Mouse (Mus musculus) fibroblast of lung, adult 2 months (primary cell): Measurements from ENCODE around the gene Gata2.

Experiments used
- DNase-seq: peaks from one replicate; pipeline ENCODE4 v3.0.0-alpha.2; 2011; ENCODE audit warnings: low read depth

Gata2 gene

GRCm38 (mm10) chr6:88194978-88195325, 1.3 kb downstream of the Gata2 start:
- no peak for DNase-seq

GRCm38 (mm10) chr6:88196054-88196732, 2.5 kb downstream of the Gata2 start:
- no peak for DNase-seq

DNA sequence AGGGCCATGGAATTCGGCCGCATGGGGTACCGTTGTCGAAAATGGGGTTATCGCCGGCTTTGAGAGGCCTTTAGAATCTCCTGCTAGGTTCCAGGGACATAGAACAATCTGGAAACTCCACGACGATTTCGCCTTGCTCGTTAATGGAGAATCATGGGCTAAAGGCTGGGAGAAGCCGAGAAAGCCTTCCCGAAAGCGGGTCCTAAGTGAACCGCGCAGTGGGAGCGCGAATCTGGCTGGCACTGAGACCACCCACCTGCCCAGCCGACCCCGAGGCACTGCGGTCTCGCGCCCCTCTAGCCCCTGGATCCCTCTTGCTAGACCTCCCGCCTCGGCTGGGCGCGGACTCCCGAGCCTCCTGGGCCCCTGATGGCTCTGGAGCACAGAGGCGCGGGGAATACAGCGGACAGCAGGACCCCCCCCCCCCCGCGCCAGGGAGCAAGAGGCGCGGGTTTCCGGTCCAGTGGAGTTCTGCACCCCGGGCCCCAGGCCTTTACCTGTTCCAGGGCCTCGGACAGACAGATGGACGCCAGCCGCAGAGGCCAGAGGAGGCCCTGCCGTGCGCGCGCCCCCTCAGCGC, 3.1 kb downstream of the Gata2 start:
- no peak for DNase-seq

GRCm38 (mm10) chr6:88197313-88198069, 3.8 kb downstream of the Gata2 start:
- DNase-seq: no peak

- peak; percentile 79 for DNase-seq
Observed at GRCm38 (mm10) chr6:88198070-88198940, 4.6 kb downstream of the Gata2 start.

DNA sequence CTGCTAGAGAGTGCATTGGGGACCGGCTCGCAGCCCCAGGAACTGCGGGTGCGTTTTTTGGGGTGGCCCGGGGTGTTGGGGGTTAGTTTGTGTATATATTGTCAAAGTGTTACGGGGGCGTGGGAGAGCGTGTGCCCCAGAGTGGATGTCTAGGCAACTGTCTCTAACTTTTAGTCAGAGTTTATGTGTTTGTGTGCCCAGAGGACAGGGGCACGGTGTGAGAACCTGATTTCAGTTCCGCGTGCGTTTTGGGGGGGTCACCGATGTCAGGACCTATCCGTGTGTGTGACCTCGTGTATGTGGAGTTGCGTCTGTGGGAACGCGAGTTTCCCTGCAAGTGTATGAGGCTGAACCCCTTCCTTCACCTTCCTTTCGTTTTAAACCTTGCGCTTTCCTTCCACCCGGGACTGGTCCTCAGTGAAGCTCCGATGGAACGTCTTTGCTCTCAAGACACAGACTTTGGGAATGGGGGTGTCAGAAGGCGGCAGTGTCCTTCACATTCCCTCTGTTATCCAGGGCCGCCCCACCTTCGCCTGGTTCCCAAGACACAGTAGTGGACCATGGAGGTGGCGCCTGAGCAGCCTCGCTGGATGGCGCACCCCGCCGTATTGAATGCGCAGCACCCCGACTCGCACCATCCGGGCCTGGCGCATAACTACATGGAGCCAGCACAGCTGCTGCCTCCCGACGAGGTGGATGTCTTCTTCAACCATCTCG, 5.5 kb downstream of the Gata2 start:
- no peak for DNase-seq

GRCm38 (mm10) chr6:88199718-88200692, 6.3 kb downstream of the Gata2 start:
- DNase-seq: no peak

DNA sequence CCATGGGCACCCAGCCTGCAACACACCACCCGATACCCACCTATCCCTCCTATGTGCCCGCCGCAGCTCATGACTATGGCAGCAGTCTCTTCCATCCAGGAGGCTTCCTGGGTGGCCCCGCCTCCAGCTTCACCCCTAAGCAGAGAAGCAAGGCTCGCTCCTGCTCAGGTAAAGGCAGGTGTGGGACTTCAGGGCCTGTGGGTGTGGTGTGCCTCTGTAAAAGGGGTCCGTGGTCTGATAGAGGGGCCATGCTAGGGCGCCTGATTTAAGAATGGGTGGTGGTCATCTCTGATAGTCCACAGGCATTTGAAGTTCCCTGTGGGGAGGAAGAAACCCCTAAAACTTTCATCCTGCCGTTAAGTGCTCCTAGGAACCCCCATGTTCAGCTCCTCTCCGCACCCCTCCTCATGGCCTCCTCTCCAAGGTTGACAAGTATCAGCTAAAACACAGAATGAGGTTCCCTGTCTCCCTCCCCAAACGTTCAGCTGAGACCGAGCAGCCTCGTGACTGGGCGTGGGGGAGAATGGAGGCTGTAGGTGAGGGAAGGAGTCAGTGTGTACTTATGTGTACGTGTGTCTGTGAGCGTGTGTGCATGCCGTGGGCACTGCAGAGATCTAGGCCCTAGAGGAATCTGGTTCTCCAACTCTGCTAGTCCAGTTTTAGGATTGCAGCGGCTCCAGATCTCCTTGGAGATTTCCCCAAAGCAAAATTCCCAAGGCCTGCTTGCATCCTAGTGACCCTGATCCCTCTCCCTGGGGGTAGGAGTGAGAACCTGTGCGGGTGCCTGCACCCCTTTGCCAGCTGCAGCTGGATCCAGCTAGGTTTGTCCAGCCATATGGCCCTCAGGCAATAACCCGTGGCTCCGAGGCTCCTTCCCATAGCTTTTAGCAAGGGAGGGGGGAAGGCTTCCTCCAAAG, 7.3 kb downstream of the Gata2 start:
- DNase-seq: no peak

DNA sequence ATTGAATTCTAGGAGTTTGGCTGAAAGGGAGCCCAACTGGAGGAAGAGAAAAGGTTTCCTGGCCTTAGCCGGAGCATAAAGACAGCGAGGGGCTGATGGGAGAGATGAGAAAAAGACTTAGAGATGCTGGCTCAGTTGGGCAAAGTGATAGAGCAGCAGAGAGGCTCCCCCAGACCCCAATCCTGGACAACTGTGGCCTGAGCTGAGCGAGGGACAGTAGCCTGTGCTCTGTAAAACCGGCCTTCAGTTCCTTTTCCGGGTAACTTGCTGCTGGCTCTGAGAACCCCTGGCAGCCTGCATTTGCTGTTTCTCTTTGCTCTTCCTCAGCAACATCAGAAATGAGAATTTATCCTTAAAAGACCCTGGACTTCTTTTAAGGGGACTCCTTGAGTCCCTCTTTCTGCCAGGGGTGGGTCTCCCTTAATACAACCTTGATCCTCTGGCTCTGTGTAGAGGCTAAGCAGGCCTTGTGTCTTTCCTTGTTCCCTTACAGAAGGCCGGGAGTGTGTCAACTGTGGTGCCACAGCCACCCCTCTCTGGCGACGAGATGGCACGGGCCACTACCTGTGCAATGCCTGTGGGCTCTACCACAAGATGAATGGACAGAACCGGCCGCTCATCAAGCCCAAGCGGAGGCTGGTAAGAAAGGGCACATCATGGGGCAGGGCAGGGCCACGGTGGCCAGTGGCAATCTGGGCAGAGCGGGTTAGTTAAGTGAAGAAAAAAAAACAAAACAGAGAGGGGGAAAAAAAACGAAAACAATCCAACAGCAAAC, 8.4 kb downstream of the Gata2 start:
- DNase-seq: no peak

- DNase-seq: no peak
Observed at GRCm38 (mm10) chr6:88202921-88203690, 9.4 kb downstream of the Gata2 start.

DNA sequence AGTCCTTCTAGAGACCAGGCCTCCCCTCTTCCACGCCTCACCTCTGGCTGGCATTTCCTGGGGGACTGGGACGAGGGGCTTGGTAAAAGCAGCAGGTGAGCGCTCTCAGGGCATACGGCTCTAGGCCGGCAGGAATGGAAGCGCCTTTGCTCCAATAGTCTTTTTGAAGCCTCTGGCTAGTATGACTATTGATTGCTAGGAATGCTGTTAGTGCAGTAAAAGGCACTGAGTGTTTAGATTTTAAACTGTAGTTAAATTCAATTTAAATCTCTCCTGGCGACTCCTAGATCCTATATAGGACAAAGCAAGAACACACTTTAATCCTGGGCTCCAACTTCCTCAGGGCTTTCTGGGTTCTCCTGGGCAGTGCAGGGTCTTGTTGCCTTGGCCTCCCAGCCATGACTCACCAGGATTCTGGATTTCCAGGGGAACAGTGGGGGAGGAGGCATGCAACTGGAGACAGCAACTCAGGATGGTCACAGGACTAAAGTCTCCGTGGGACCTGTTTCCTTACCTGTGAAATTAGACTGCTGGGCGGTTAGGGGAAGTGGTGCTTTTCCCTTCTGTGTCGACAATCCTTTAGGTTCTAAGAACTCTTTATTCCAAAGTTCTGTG, 10.2 kb downstream of the Gata2 start:
- no peak for DNase-seq

DNA sequence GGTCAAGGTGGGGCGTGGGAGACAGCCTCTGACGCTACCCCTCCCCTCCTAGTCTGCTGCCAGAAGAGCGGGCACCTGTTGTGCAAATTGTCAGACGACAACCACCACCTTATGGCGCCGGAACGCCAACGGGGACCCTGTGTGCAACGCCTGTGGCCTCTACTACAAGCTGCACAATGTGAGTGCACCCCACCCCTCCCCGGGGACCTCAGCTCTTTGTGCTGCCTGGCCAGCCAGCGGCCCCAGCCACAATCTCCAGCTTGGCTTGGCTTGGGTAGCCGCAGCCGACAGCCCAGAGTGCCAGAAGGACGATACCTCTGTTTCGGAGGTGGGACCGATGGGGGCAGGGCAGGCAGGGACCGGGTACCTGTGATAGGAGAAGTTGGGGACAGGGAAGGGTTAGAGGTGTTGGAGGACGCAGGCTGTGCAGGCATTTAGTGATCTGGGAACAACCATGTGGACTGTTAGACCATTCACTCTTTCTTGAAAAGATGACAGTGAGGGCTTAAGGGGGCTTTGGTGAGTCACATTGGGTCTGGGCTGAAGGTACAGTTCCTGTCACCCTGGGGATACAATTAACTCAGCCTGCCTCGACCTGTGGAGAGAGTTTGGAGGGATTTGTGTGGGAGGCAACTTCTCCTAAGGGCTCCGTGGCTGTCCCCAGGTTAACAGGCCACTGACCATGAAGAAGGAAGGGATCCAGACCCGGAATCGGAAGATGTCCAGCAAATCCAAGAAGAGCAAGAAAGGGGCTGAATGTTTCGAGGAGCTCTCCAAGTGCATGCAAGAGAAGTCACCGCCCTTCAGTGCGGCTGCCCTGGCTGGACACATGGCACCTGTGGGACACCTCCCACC, 11.1 kb downstream of the Gata2 start:
- no peak for DNase-seq

DNA sequence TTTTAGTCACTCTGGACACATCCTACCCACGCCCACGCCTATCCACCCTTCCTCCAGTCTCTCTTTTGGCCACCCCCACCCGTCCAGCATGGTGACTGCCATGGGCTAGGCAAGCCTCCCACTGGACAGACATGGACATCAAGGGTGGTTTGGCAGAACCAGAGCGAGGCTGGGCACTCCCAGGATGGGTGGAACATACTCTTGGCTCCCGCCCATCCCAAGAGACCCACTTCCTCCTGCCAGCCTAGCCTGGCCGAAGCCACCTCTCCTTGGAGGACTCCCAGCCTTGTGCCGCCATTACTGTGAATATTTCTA, 11.7 kb downstream of the Gata2 start:
- no peak for DNase-seq

DNA sequence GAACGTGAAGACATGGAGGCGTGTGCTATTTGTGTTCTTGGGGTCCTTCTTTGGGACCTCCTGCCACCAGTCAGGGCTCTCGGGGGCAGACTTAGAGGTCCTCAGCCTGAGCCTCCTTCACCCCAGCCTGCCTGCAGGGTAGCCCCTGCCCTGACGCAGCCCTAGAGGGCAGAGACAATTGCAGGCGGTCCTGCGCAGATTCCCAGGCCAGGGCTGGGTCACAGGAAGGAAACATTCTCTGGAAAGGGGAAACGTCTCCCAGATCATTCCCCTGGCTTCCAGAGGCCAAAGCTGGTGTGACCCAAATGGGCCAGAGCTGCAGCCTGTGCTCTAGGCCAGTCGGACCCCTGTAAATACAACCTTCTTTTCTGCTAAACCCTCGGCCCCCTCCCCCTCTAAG, 12.2 kb downstream of the Gata2 start:
- DNase-seq: no peak

DNA sequence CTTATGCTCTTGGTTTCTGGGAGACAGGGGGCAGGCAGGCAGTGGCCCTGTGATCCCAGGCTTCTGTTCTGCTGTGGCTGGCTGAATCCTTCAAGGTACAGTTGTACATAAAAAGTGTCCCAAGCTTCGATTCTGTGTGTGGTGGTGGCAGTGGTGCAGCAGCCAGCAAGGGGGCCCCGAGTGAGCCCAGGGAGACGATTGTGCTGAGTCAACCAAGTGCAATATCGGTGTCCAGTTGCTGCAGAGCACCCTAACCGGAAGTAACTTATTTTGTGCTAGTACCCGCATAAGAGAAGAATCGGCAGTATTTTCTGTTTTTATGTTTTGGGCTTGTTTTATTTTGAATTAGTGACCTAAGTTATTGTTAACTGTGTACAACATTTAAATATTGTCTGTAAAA, 12.9 kb downstream of the Gata2 start:
- no peak for DNase-seq

GRCm38 (mm10) chr6:88207403-88208033, 13.8 kb downstream of the Gata2 start:
- no peak for DNase-seq
